Mouse (Mus musculus): ENCODE results near the gene Cyb5r1. TPM values are rescaled to one million over a fixed set of nuclear protein-coding genes. Genes with fewer than 3 reads are reported as not detected.

Cyb5r1 gene
- polyA plus RNA-seq, 1 experiment from 2014 or later, result 25.0 TPM

- DNase-seq (ENCODE audit: low spot score), result peak; percentile 69
- Histone ChIP-seq H3K4me3 (ENCODE audit: low read depth, low read length) (no peak overlapping the region), H3K36me3 (replicated peaks; ENCODE audit: control insufficient read depth, insufficient read depth, low read depth, low read length) (no peaks in the 10 kb centered on the region), H3K9ac (replicated peaks; ENCODE audit: low read length) (no peak overlapping the region), H3K27me3 (ENCODE audit: control insufficient read depth, insufficient read depth, low read length) (no peaks in the 10 kb centered on the region), H3K4me1 (ENCODE audit: control insufficient read depth, insufficient read depth, low read length) (no peaks in the 10 kb centered on the region), H3K4me2 (ENCODE audit: low read depth, low read length) (no peak overlapping the region), H3K9me3 (replicated peaks; ENCODE audit: control insufficient read depth, low read length) (no peaks in the 10 kb centered on the region), H3K27ac (replicated peaks; ENCODE audit: low read depth, low read length) (no peak overlapping the region)
- no peak for ATAC-seq (replicated peaks; ENCODE audit: insufficient number of reproducible peaks, low FRiP score, low TSS enrichment, low read depth)
- WGBS, result 53% methylated on average over 9 of the region's 9 CpGs
These were observed 36.5 kb upstream of the Cyb5r1 start for GRCm38 (mm10) chr1:134368777-134369337.

GRCm38 (mm10) chr1:134374124-134374523 is 31.2 kb upstream of the Cyb5r1 start:
- Histone ChIP-seq H3K9me3 (replicated peaks; ENCODE audit: control insufficient read depth, low read length) (no peaks in the 10 kb centered on the region), H3K9ac (replicated peaks; ENCODE audit: low read length) (no peak overlapping the region), H3K27ac (replicated peaks; ENCODE audit: low read depth, low read length) (no peak overlapping the region), H3K4me2 (ENCODE audit: low read depth, low read length) (no peak overlapping the region), H3K4me1 (ENCODE audit: control insufficient read depth, insufficient read depth, low read length) (no peaks in the 10 kb centered on the region), H3K4me3 (ENCODE audit: low read depth, low read length) (no peak overlapping the region), H3K27me3 (ENCODE audit: control insufficient read depth, insufficient read depth, low read length) (no peaks in the 10 kb centered on the region), H3K36me3 (replicated peaks; ENCODE audit: control insufficient read depth, insufficient read depth, low read depth, low read length) (no peaks in the 10 kb centered on the region)
- ATAC-seq (replicated peaks; ENCODE audit: insufficient number of reproducible peaks, low FRiP score, low TSS enrichment, low read depth), result no peak
- no peak for DNase-seq (ENCODE audit: low spot score)
- WGBS, result 70% methylated on average over 2 of the region's 2 CpGs

DNA sequence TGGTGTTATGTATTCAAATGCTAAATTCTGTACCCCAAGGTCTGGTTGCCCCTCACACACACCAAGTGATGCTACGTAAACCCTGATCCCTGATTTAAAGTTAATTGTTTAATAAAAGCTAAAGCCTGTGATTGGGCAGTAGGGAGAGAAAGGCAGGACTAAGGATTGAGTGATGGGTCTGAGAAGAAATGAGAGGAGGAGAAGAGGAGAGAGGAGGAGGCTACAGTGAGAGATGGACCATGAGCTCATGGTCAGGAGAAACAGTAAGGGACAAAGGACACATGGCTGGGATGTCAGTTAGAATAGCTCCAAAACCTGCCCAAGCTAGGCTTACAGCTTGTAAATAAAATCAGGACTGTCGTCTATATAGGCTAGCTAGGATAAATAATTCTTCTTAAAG is 24.3 kb upstream of the Cyb5r1 start:
- H3K9ac ChIP-seq (replicated peaks; ENCODE audit: low read length), result no peak overlapping the region
- DNase-seq (ENCODE audit: low spot score), result no peak
- H3K9me3 ChIP-seq (replicated peaks; ENCODE audit: control insufficient read depth, low read length), result no peaks in the 10 kb centered on the region
- H3K4me1 ChIP-seq (ENCODE audit: control insufficient read depth, insufficient read depth, low read length), result no peaks in the 10 kb centered on the region
- H3K4me3 ChIP-seq (ENCODE audit: low read depth, low read length), result no peak overlapping the region
- H3K4me2 ChIP-seq (ENCODE audit: low read depth, low read length), result no peak overlapping the region
- WGBS, result 83% methylated on average over 2 of the region's 2 CpGs
- no peak for ATAC-seq (replicated peaks; ENCODE audit: insufficient number of reproducible peaks, low FRiP score, low TSS enrichment, low read depth)
- no peak overlapping the region for H3K27ac ChIP-seq (replicated peaks; ENCODE audit: low read depth, low read length)
- no peaks in the 10 kb centered on the region for H3K27me3 ChIP-seq (ENCODE audit: control insufficient read depth, insufficient read depth, low read length)
- no peaks in the 10 kb centered on the region for H3K36me3 ChIP-seq (replicated peaks; ENCODE audit: control insufficient read depth, insufficient read depth, low read depth, low read length)

- DNase-seq (ENCODE audit: low spot score), result peak; percentile 27
- H3K27ac ChIP-seq (replicated peaks; ENCODE audit: low read depth, low read length), result no peak overlapping the region
- peak overlapping the region; percentile 30 for H3K4me2 ChIP-seq (ENCODE audit: low read depth, low read length)
- no peaks in the 10 kb centered on the region for H3K4me1 ChIP-seq (ENCODE audit: control insufficient read depth, insufficient read depth, low read length)
- no peak for ATAC-seq (replicated peaks; ENCODE audit: insufficient number of reproducible peaks, low FRiP score, low TSS enrichment, low read depth)
- peak overlapping the region; percentile 16 for H3K4me3 ChIP-seq (ENCODE audit: low read depth, low read length)
- H3K9ac ChIP-seq (replicated peaks; ENCODE audit: low read length), result peak overlapping the region; percentile 46
- no peaks in the 10 kb centered on the region for H3K9me3 ChIP-seq (replicated peaks; ENCODE audit: control insufficient read depth, low read length)
- H3K36me3 ChIP-seq (replicated peaks; ENCODE audit: control insufficient read depth, insufficient read depth, low read depth, low read length), result no peaks in the 10 kb centered on the region
- 11% methylated on average over 19 of the region's 19 CpGs for WGBS
- no peaks in the 10 kb centered on the region for H3K27me3 ChIP-seq (ENCODE audit: control insufficient read depth, insufficient read depth, low read length)
These were observed 23.3 kb upstream of the Cyb5r1 start for GRCm38 (mm10) chr1:134381795-134382625.

DNA sequence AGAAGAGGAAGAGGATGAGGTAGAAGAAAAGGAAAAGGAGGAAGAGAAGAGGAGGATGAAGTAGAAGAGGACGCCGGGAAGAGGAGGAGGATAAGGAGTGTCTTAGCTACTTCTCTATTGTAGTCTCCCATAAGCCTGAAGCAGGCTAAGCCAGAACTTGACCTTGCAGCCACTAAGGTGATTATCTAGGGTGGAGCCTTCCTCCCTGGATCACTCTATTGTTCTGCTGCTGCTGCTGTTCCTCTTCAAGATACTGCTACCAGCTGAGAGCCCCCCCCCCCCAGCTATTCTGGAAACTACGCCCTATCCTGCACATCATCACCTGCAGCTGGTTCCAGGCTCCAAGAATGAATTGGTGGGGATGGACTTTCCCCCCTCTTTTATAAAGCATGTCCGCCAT is 20.8 kb upstream of the Cyb5r1 start:
- 85% methylated on average over 4 of the region's 4 CpGs for WGBS
- DNase-seq (ENCODE audit: low spot score) (no peak), ATAC-seq (replicated peaks; ENCODE audit: insufficient number of reproducible peaks, low FRiP score, low TSS enrichment, low read depth) (no peak)
- H3K4me3 ChIP-seq (ENCODE audit: low read depth, low read length), result no peak overlapping the region
- no peaks in the 10 kb centered on the region for H3K9me3 ChIP-seq (replicated peaks; ENCODE audit: control insufficient read depth, low read length)
- H3K4me2 ChIP-seq (ENCODE audit: low read depth, low read length), result no peak overlapping the region
- H3K27ac ChIP-seq (replicated peaks; ENCODE audit: low read depth, low read length), result no peak overlapping the region
- H3K9ac ChIP-seq (replicated peaks; ENCODE audit: low read length), result no peak overlapping the region
- H3K36me3 ChIP-seq (replicated peaks; ENCODE audit: control insufficient read depth, insufficient read depth, low read depth, low read length), result no peaks in the 10 kb centered on the region
- no peaks in the 10 kb centered on the region for H3K4me1 ChIP-seq (ENCODE audit: control insufficient read depth, insufficient read depth, low read length)
- no peaks in the 10 kb centered on the region for H3K27me3 ChIP-seq (ENCODE audit: control insufficient read depth, insufficient read depth, low read length)

- H3K4me2 ChIP-seq (ENCODE audit: low read depth, low read length), result no peak overlapping the region
- DNase-seq (ENCODE audit: low spot score) (no peak), ATAC-seq (replicated peaks; ENCODE audit: insufficient number of reproducible peaks, low FRiP score, low TSS enrichment, low read depth) (no peak)
- H3K27me3 ChIP-seq (ENCODE audit: control insufficient read depth, insufficient read depth, low read length), result no peaks in the 10 kb centered on the region
- H3K4me3 ChIP-seq (ENCODE audit: low read depth, low read length), result no peak overlapping the region
- H3K9me3 ChIP-seq (replicated peaks; ENCODE audit: control insufficient read depth, low read length), result no peaks in the 10 kb centered on the region
- H3K36me3 ChIP-seq (replicated peaks; ENCODE audit: control insufficient read depth, insufficient read depth, low read depth, low read length), result no peaks in the 10 kb centered on the region
- H3K27ac ChIP-seq (replicated peaks; ENCODE audit: low read depth, low read length), result no peak overlapping the region
- no peak overlapping the region for H3K9ac ChIP-seq (replicated peaks; ENCODE audit: low read length)
- no peaks in the 10 kb centered on the region for H3K4me1 ChIP-seq (ENCODE audit: control insufficient read depth, insufficient read depth, low read length)
These were observed 20.2 kb upstream of the Cyb5r1 start for GRCm38 (mm10) chr1:134385176-134385575.

GRCm38 (mm10) chr1:134385666-134386065 is 19.7 kb upstream of the Cyb5r1 start, which contains the start of gene 4933406M09Rik:
TSS of gene 4933406M09Rik (plus strand) at chr1:134385940.
- 96% methylated on average over 1 of the region's 1 CpGs for WGBS
- no peaks in the 10 kb centered on the region for H3K9me3 ChIP-seq (replicated peaks; ENCODE audit: control insufficient read depth, low read length)
- no peak within 1 kb of the TSS for H3K4me2 ChIP-seq (ENCODE audit: low read depth, low read length)
- H3K4me1 ChIP-seq (ENCODE audit: control insufficient read depth, insufficient read depth, low read length), result no peaks in the 10 kb centered on the region
- no peak for DNase-seq (ENCODE audit: low spot score)
- no peak within 1 kb of the TSS for H3K4me3 ChIP-seq (ENCODE audit: low read depth, low read length)
- H3K36me3 ChIP-seq (replicated peaks; ENCODE audit: control insufficient read depth, insufficient read depth, low read depth, low read length), result no peaks in the 10 kb centered on the region
- H3K27me3 ChIP-seq (ENCODE audit: control insufficient read depth, insufficient read depth, low read length), result no peaks in the 10 kb centered on the region
- no peak for ATAC-seq (replicated peaks; ENCODE audit: insufficient number of reproducible peaks, low FRiP score, low TSS enrichment, low read depth)
- H3K27ac ChIP-seq (replicated peaks; ENCODE audit: low read depth, low read length), result no peak within 1 kb of the TSS
- H3K9ac ChIP-seq (replicated peaks; ENCODE audit: low read length), result no peak within 1 kb of the TSS

GRCm38 (mm10) chr1:134393827-134394226 is 11.5 kb upstream of the Cyb5r1 start:
- no peak overlapping the region for H3K4me3 ChIP-seq (ENCODE audit: low read depth, low read length)
- H3K9me3 ChIP-seq (replicated peaks; ENCODE audit: control insufficient read depth, low read length), result no peaks in the 10 kb centered on the region
- ATAC-seq (replicated peaks; ENCODE audit: insufficient number of reproducible peaks, low FRiP score, low TSS enrichment, low read depth), result no peak
- DNase-seq (ENCODE audit: low spot score), result no peak
- no peaks in the 10 kb centered on the region for H3K27me3 ChIP-seq (ENCODE audit: control insufficient read depth, insufficient read depth, low read length)
- 58% methylated on average over 5 of the region's 5 CpGs for WGBS
- H3K4me2 ChIP-seq (ENCODE audit: low read depth, low read length), result no peak overlapping the region
- H3K4me1 ChIP-seq (ENCODE audit: control insufficient read depth, insufficient read depth, low read length), result no peaks in the 10 kb centered on the region
- H3K27ac ChIP-seq (replicated peaks; ENCODE audit: low read depth, low read length), result no peak overlapping the region
- H3K9ac ChIP-seq (replicated peaks; ENCODE audit: low read length), result no peak overlapping the region
- H3K36me3 ChIP-seq (replicated peaks; ENCODE audit: control insufficient read depth, insufficient read depth, low read depth, low read length), result no peaks in the 10 kb centered on the region

Measured in embryonic facial prominence, embryonic 11.5 days (tissue).